Mouse (Mus musculus) CD8-positive naive resting alpha-beta T cell, adult 57 days (primary cell): ENCODE results near the gene Fthl17c. TPM values are rescaled to one million over a fixed set of nuclear protein-coding genes. Genes with fewer than 3 reads are reported as not detected.

Experiments
- total RNA-seq: library from RNA; stranded (reverse); gene quantifications from one replicate; pipeline ENCODE4 v1.2.4, GENCODE M21; 2023

Fthl17c gene
- total RNA-seq: not detected

DNA sequence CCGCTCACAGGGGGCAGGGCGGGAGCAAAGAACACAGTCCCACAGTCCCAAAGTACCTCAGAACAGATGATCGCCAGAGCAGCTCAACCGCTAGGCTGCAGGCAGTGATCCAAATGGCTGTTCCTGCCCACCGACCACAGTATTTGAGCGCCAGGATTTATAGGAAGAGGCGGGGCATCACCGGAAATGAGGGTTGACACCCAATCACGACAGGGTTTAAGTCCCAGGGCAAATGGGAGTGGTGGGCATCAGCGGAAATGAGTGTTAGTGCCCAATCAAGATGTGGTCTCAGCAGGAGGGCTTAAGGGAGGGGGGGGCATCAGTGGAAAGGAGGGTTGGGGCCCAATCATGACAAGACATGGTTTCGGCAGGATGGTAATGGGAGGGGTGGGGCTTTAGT is at the start of gene Fthl17c:
Gene Fthl17c, minus strand, starts transcription at position 101 of the 400 bp plus-strand sequence.

GRCm38 (mm10) chrX:8986655-8987054 is 10.3 kb upstream of the Fthl17c start, which contains the start of gene Fthl17d:
Fthl17d (minus strand) TSS chrX:8986755.

DNA sequence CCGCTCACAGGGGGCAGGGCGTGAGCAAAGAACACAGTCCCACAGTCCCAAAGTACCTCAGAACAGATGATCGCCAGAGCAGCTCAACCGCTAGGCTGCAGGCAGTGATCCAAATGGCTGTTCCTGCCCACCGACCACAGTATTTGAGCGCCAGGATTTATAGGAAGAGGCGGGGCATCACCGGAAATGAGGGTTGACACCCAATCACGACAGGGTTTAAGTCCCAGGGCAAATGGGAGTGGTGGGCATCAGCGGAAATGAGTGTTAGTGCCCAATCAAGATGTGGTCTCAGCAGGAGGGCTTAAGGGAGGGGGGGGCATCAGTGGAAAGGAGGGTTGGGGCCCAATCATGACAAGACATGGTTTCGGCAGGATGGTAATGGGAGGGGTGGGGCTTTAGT is 13.5 kb downstream of the Fthl17c start, which contains the start of gene Fthl17b:
Gene Fthl17b, minus strand, starts transcription at position 101 of the 400 bp plus-strand sequence.

Other genes with a start within 250 kb of the Fthl17c start
- gene Ssx9, start 228.1 kb downstream of the Fthl17c start, total RNA-seq: not detected
- not detected for gene Ssxb5, start 172.9 kb downstream of the Fthl17c start, total RNA-seq
- not detected for gene Gm6592, start 132.6 kb downstream of the Fthl17c start, total RNA-seq
- gene Gm5751, start 102.3 kb downstream of the Fthl17c start, total RNA-seq: not detected
- gene B630019K06Rik, start 84.2 kb downstream of the Fthl17c start, total RNA-seq: 2.3 TPM
- gene Fthl17b, start 13.6 kb downstream of the Fthl17c start, total RNA-seq: not detected
- gene Fthl17d, start 10.2 kb upstream of the Fthl17c start, total RNA-seq: not detected
- gene Fthl17e, start 56.9 kb upstream of the Fthl17c start, total RNA-seq: not detected
- gene Fthl17f, start 86.5 kb upstream of the Fthl17c start, total RNA-seq: not detected
- gene 4930402K13Rik, start 128.0 kb upstream of the Fthl17c start, total RNA-seq: not detected
- gene Lancl3, start 223.3 kb upstream of the Fthl17c start, total RNA-seq: not detected